Mouse (Mus musculus) central nervous system, embryonic 14 days (tissue): ENCODE results near the gene Slc16a6. TPM values are rescaled to one million over a fixed set of nuclear protein-coding genes. Genes with fewer than 3 reads are reported as not detected.

Experiments
- polyA plus RNA-seq: library from polyadenylated mRNA; depleted of rRNA; stranded (reverse); fragments of >200 nt; gene quantifications from 2 replicates; pipeline ENCODE4 v1.2.3, GENCODE M21; 2012; rRNA removed

The Slc16a6 gene
- polyA plus RNA-seq: 2.1 and 2.8 TPM in 2 replicates

DNA sequence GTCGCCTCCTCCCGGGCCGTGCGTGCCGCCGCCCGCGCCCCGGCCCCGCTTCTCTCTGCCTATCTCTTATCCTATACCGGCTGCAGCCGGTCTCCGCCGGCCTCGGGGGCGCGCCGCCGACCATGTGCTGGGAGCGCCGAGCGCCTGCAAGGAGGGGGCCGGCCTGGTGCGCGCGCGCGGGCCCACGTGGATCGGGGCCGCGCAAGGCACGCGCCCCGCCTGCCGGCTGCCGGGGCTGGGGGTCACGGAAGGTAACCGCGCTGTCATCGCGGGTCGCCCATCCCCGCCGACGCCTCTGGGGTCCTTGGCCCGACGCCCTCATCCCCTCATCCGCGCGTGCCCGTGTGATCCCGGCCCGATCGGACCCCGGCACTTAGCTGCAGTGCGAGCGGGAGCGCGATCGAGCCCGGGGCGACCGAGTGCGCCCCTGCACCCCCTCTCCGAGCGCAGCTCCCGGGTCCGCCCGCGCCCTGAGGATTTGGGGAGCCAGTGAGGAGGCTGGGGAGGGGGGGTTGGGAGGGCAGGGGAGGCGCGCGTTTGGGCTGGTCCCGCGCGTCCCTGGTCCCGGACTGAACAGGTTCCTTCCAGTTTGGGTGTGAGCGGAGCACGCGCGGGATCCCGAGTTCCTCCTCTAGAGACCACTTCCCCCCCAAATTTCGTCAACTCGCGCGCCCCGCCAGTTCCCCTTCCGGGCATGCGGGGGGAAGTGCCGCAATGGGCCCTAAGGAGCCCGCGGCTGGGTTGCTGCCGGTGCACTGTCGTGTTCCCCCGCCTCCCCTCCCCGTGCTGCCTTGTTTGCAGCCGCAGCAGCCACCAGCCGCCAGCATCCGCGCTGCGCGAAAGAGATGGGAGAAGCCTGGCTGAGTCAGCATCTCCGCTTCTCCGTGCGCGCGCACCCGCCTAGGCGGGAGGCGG is at the start of gene Slc16a6, which contains the start of gene Arsg:
Gene Slc16a6 (minus strand): TSS at position 428 of the 915 bp plus-strand sequence.
Gene Arsg (plus strand): TSS at position 204 of the 915 bp plus-strand sequence.

DNA sequence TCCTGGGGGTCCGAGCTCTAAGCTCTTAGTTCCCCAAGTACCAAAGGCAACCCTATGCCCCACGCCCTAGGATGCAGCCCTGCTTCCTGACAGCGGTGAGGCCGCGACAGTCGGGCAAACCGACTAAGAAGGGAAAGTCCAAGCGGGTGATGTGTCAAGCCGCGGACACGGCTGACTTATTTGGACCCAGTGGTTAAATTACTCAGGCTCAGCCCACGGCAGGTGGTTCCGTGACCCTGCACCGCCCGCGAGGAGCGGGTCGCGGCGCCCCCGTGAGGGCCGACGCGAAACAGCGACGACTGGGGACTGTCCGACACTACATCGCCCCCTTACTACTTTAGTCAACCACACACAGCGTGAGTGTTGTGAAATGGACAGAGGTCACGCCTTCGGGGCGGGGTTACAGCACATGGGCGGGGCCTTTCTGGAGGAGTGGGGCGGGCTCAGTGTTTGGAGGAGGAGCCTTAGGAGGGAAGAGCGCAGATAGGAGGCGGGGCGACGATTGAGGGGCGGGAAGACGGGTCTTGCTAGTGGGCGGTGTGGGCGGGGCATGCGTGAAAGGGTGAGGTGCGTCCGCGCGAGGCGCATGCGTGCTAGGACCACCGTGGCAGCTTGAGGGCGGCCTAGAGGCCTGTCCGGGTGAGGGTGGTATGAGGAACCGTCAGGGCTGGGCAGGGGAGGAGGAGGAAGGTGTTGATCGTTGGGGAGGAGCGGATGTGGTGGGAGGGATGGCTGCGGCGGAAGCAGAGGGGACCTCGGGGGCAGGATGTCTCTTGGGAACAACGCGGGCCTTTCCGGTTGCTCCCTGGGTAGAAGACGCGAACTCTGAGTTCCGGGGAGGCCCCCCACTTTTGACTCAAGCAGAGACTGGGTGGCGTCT is 47.8 kb downstream of the Slc16a6 start, which contains the start of gene Amz2:
Gene Amz2 (plus strand): TSS at position 555 of the 880 bp plus-strand sequence.

DNA sequence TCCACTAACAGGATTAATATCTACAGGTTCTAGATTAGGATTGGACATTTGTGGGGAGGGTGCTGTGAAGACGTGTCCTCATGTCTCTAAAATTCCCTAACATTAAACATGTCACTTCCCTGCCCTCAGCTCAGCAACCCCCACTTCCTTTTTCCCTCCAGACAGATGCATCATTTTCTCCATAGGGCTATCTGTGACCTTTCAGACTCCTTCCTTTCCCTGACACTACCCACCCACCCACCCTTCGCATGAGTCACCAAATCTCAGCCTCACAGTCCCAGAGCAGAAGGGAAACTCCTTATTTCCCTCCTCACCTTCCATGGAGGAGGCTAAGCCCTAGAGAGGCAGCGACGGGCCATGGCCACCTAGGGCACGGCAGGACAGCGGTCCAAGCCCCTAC is 59.8 kb downstream of the Slc16a6 start, which contains the start of gene 9930022D16Rik:
Gene 9930022D16Rik (plus strand): TSS at position 301 of the 400 bp plus-strand sequence.

Other genes with a start within 250 kb of the Slc16a6 start
- 10.8 and 12.2 TPM in 2 replicates for gene Rgs9, start 175.5 kb downstream of the Slc16a6 start, polyA plus RNA-seq
- 24.1 and 25.1 TPM in 2 replicates for gene Gna13, start 110.8 kb downstream of the Slc16a6 start, polyA plus RNA-seq
- 0.05 TPM in 1 of 2 replicates, not detected in the other for gene 9930022D16Rik, start 59.7 kb downstream of the Slc16a6 start, polyA plus RNA-seq
- 175 and 192 TPM in 2 replicates for gene Amz2, start 47.7 kb downstream of the Slc16a6 start, polyA plus RNA-seq
- gene Arsg, start 224 bp downstream of the Slc16a6 start, polyA plus RNA-seq: 4.8 and 5.4 TPM in 2 replicates
- gene Wipi1, start 138.4 kb upstream of the Slc16a6 start, polyA plus RNA-seq: 9.3 and 16.5 TPM in 2 replicates
- 252 and 264 TPM in 2 replicates for gene Prkar1a, start 175.8 kb upstream of the Slc16a6 start, polyA plus RNA-seq
- gene Fam20a, start 248.7 kb upstream of the Slc16a6 start, polyA plus RNA-seq: 3.7 and 5.6 TPM in 2 replicates